Mouse (Mus musculus): ENCODE data around the gene Gm26661. TPM values are rescaled to one million over a fixed set of nuclear protein-coding genes. Genes with fewer than 3 reads are reported as not detected.
A peak's percentile ranks its signal among the peaks of the same experiment; 100 is the strongest.

Gene Gm26661
- total RNA-seq, 2 experiments from 2014 or later = not detected

DNA sequence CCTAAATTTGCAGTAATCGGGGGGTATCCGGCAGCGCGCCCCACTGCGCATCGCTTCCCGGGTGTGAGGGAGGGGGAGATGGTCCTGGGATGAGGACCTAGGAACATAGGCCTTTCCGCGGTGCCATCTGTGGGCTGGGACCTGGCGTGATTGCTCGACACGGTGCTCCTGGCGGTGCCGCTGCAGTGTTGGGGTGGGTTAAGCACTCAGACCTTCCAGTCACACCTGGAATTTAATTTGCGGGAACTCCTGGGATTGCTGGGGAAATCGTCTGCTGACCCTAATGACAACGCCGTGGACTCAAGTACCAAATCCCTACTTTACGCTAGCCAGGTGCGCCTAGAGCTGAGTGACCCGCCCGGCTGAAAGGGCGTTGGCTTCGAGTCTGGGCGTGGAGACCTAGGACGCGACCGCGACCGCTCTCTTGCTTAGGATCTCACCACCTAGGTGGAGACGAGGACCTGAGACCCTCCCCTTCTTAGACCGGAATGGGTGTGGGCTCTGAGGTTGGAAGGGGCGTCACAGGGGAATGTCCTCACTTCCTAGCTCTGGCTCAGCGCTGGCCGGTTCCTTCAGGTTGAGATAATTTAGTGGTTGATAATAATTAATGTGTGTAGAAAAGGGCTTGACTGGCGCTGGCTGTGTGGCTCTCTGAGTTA is 27.2 kb downstream of the Gm26661 start:
- intact Hi-C loops (cut with DNase I) = loop anchor here (5.0 kb wide), 2 partner anchors 49 to 119 kb away; no protein-coding TSS in a partner anchor
- DNase-seq = peak; percentile 20

DNA sequence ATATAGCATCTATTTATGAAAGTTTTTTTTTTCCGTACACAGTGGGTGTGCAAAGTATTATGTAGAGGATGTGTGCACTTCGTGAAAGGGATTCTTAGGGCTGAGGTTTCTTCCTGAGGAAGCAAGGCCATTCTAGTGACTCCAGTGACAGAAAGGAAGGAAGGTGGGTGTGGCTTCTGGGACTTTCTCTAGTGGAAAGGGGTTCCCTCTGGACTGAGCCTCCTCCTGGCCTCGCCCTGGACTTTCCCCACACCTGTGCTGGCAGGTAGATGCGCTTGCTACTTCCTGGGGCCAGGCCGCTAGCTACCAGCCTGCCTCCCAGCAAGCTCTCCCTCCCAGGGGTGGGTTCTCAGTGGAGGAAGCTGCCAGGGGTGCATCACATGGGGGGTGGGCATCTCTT is 28.1 kb downstream of the Gm26661 start:
- no peak for DNase-seq

DNA sequence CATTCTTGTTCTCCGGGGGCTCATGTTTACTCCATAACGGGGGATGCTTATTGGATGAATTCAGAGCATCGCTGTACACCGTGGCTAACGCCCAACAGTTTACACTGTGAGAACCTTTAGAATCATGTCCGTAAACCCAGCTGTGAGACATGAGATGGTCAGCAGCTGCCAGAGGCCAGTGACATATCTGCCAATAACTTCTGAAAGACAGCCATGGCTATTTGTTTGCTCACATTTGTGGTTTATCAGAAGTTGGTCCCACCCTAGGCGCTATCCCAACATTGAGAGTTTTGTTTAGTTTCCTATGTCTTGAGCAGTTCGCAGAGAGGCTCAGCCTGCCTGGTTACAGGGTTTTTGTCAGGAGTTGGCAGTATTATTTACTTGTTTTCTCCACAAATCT is 30.0 kb downstream of the Gm26661 start:
- intact Hi-C loops (cut with DNase I) = no loop called here

More for the DNA sequence above, 28.1 kb downstream of the Gm26661 start:
- intact Hi-C loops (cut with DNase I) = loop anchor here (5.0 kb wide), 2 partner anchors 48 to 118 kb away; no protein-coding TSS in a partner anchor

DNA sequence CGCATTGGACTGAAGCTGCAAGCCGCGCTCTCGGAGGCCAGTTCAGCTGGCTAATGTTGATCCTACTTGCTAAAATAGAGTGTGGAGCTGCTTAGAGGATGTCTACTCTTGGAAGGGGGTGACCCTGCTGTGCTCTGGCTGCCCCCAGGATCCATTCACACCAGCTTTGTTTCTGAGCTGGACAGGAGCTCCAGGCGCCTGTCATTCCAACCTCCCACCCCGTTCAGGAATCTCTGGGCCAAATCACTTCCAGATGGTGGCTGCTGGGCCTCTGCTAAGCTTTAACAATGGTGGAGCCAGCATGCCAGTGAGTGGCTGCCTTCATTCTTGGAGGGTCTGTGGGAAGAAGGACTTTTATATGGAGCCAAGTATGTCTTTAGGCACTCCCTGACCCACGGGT is 31.3 kb downstream of the Gm26661 start:
- intact Hi-C loops (cut with DNase I) = no loop called here
- DNase-seq = peak; percentile 20

More for the DNA sequence above, 30.0 kb downstream of the Gm26661 start:
- no peak for DNase-seq

DNA sequence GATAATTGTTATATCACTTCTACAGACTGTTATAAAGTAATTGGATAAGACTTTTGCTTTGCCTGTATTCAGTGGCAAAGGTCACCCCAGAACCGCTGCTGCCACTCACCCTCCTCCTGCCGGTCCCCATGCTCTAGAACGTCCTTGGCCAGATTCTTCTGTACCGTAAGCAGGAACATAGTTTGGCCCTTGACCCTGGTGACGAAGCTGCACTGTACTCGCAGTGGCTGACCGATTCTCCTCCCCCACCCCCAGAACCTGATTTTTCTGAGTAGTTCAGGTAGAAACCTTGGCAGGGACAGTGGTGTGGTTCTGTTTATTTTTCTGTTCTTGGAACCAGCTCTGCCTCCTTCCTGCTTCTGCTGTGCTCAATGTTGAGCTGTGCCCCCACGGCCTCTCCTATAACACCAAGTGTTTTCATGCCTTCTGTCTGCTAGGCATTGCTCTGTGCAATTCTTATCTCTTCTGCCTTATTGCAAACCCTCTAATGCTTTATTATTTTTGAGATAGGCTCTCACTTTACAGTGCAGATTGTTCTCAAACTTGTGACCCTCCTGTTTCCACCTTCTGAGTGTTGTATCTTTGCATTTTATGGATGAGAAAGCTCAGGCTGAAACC is 33.4 kb downstream of the Gm26661 start:
- DNase-seq = no peak
- intact Hi-C loops (cut with DNase I) = no loop called here

DNA sequence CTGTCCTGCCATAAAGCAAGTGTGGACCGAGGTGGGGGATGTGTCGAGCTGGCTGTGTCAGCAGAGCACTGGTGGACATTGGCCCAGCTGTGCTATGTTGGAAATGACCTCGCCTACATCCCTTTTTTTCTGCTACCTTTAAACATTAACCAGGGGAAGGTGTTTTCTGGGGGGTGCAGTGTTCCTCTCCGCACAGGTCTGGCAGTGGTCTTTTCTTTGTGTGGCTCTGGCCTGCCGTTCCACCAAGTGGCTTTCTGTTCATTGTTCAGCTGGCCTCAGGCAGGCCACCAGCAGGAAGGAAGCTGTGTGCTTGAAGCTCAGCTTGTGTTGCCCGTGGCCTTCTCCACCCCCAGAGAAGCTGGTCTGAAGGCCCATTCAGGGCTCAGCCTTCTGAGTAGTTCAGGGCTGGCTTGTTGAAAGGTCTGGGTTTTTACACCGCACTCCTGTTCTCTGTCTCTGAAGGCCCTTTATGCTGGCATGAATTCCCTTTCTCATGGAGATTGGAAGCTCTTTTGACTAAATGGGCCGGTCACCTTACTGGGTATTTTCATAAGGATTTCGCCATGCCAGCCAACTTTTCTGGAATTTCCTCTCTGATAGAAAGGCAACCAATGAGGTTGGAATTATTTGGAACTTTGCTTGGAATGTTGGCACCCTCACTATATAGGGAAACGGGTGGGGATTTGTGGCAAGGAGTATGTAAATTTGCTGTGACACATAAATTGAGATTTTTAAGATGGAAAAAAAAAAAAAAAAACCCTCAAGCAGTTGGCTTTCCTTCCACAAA is 35.0 kb downstream of the Gm26661 start:
- intact Hi-C loops (cut with DNase I) = no loop called here
- DNase-seq = no peak

- intact Hi-C loops (cut with DNase I) = no loop called here
- DNase-seq = no peak
Observed at GRCm38 (mm10) chr14:7829181-7829580, 37.8 kb downstream of the Gm26661 start.

GRCm38 (mm10) chr14:7831770-7832439 is 40.5 kb downstream of the Gm26661 start:
- intact Hi-C loops (cut with DNase I) = no loop called here
- no peak for DNase-seq

- no peak for DNase-seq
- intact Hi-C loops (cut with DNase I) = no loop called here
Observed at GRCm38 (mm10) chr14:7832440-7832783, 41.0 kb downstream of the Gm26661 start.

DNA sequence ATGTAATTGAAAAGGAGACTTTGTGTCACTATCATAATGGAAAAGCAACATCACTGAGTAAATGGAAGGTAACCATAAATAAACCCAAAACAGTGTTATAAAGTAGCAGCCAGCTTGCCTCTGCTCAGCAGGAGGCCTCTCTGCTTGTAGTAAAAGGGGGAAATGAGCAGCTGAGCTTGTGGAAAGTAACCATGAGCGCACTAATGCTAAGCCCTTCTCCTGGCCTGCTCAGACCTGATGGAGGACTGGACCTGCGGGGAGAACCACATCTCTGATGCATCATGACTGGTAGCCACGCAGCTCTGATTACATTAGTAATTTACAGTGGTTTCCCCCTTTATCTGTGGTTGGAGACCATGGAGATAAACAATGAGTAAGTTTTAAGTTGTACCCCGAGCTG is 42.1 kb downstream of the Gm26661 start:
- intact Hi-C loops (cut with DNase I) = no loop called here
- DNase-seq = no peak

- no peak for DNase-seq
- intact Hi-C loops (cut with DNase I) = no loop called here
Observed at GRCm38 (mm10) chr14:7838564-7839089, 47.2 kb downstream of the Gm26661 start.

- intact Hi-C loops (cut with DNase I) = no loop called here
- no peak for DNase-seq
Observed at GRCm38 (mm10) chr14:7839950-7840514, 48.6 kb downstream of the Gm26661 start.

Other genes with a start within 250 kb of the Gm26661 start
- gene Gm3558, start 223.0 kb upstream of the Gm26661 start, total RNA-seq (2021) = 10 to 100 TPM; 27.9 to 28.2 TPM
- not detected for gene Gm10338, start 196.0 kb upstream of the Gm26661 start, total RNA-seq (2021)
- not detected for gene Gm10128, start 147.6 kb upstream of the Gm26661 start, total RNA-seq (2021)
- 10 to 100 TPM; 36.3 to 44.4 TPM for gene Flnb, start 26.4 kb downstream of the Gm26661 start, total RNA-seq (2021)
- not detected for gene Gm45521, start 165.7 kb downstream of the Gm26661 start, total RNA-seq (2021)
- under 1 TPM in 1 of 2 experiments, not detected in 1; 0.06 TPM for gene Dnase1l3, start 203.0 kb downstream of the Gm26661 start, total RNA-seq (2021)
- gene Abhd6, start 211.3 kb downstream of the Gm26661 start, total RNA-seq (2021) = 10 to 100 TPM; 25.5 to 27.3 TPM

Measured in left cerebral cortex, postnatal 4 days (tissue).